Mouse (Mus musculus): Measurements from ENCODE around the gene Adra1d. TPM values are rescaled to one million over a fixed set of nuclear protein-coding genes. Genes with fewer than 3 reads are reported as not detected.

Gene Adra1d
- total and polyA plus RNA-seq, 2 experiments from 2014 or later, result 0.52 to 6.7 TPM

DNA sequence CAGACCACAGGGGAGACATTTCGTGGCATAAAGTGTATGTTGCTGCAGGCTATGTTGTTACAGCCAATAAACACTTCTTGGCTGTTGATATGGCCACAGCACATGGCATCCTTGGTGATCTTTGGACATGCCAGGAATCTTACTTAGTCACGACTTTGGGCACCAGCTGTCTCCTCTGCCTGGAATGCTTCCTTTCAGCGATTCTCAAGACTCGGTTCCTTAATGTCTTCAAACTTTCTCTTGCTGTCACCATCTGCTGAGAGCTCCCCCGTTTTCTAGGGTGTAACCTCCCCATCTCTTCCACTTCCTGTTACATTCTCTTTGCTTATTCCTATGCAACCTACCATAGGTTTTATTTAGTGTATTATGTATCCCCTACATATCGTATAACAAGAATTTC, 22.3 kb downstream of the Adra1d start:
- 80% methylated on average over 6 of the region's 6 CpGs for WGBS
- DNase-seq (ENCODE audit: low spot score) (no peak), ATAC-seq (ENCODE audit: insufficient read depth, low read depth) (no peak)
- H3K27ac ChIP-seq (ENCODE audit: low read depth), result no peak overlapping the region
- no peak for TF ChIP-seq EP300 (IDR thresholded peaks at IDR 0.05; ENCODE audit: low read depth)
- TF ChIP-seq CTCF (IDR thresholded peaks at IDR 0.05; ENCODE audit: low read depth), result no peak
- no peak overlapping the region for H3K4me3 ChIP-seq (ENCODE audit: low read depth, low read length)
- H3K9ac ChIP-seq (replicated peaks; ENCODE audit: low read depth, low read length), result no peak overlapping the region
- H3K4me1 ChIP-seq (ENCODE audit: control insufficient read depth, insufficient read depth), result no peaks in the 10 kb centered on the region
- H3K4me2 ChIP-seq (ENCODE audit: low read depth, low read length), result no peak overlapping the region
- no peaks in the 10 kb centered on the region for H3K27me3 ChIP-seq (ENCODE audit: control insufficient read depth, insufficient read depth, low read length)
- H3K9me3 ChIP-seq (replicated peaks; ENCODE audit: control insufficient read depth, low read length), result no peaks in the 10 kb centered on the region
- H3K36me3 ChIP-seq (replicated peaks; ENCODE audit: control insufficient read depth, insufficient read depth, low read length), result no peaks in the 10 kb centered on the region

- Histone ChIP-seq H3K36me3 (replicated peaks; ENCODE audit: control insufficient read depth, insufficient read depth, low read length) (no peaks in the 10 kb centered on the region), H3K9ac (replicated peaks; ENCODE audit: low read depth, low read length) (no peak overlapping the region), H3K4me1 (ENCODE audit: control insufficient read depth, insufficient read depth) (no peaks in the 10 kb centered on the region), H3K27me3 (ENCODE audit: control insufficient read depth, insufficient read depth, low read length) (no peaks in the 10 kb centered on the region), H3K4me2 (ENCODE audit: low read depth, low read length) (no peak overlapping the region), H3K9me3 (replicated peaks; ENCODE audit: control insufficient read depth, low read length) (no peaks in the 10 kb centered on the region), H3K27ac (ENCODE audit: low read depth) (peak overlapping the region; percentile 54), H3K4me3 (ENCODE audit: low read depth, low read length) (no peak overlapping the region)
- TF ChIP-seq EP300 (IDR thresholded peaks at IDR 0.05; ENCODE audit: low read depth) (peak; percentile 46; the same call in 1 of the 2 replicates), CTCF (IDR thresholded peaks at IDR 0.05; ENCODE audit: low read depth) (no peak)
- peak; percentile 95 for ATAC-seq (ENCODE audit: insufficient read depth, low read depth)
- WGBS, result 23% methylated on average over 7 of the region's 7 CpGs
- DNase-seq (ENCODE audit: low spot score), result peak; percentile 89
These were observed 23.7 kb downstream of the Adra1d start for GRCm38 (mm10) chr2:131538341-131538740.

GRCm38 (mm10) chr2:131535168-131535567, 26.9 kb downstream of the Adra1d start:
- WGBS, result 80% methylated on average over 5 of the region's 5 CpGs
- no peaks in the 10 kb centered on the region for H3K9me3 ChIP-seq (replicated peaks; ENCODE audit: control insufficient read depth, low read length)
- H3K4me1 ChIP-seq (ENCODE audit: control insufficient read depth, insufficient read depth), result no peaks in the 10 kb centered on the region
- no peaks in the 10 kb centered on the region for H3K36me3 ChIP-seq (replicated peaks; ENCODE audit: control insufficient read depth, insufficient read depth, low read length)
- DNase-seq (ENCODE audit: low spot score) (no peak), ATAC-seq (ENCODE audit: insufficient read depth, low read depth) (no peak)
- no peaks in the 10 kb centered on the region for H3K27me3 ChIP-seq (ENCODE audit: control insufficient read depth, insufficient read depth, low read length)
- TF ChIP-seq CTCF (IDR thresholded peaks at IDR 0.05; ENCODE audit: low read depth) (no peak), EP300 (IDR thresholded peaks at IDR 0.05; ENCODE audit: low read depth) (no peak)
- no peak overlapping the region for H3K27ac ChIP-seq (ENCODE audit: low read depth)
- no peak overlapping the region for H3K4me3 ChIP-seq (ENCODE audit: low read depth, low read length)
- no peak overlapping the region for H3K9ac ChIP-seq (replicated peaks; ENCODE audit: low read depth, low read length)
- H3K4me2 ChIP-seq (ENCODE audit: low read depth, low read length), result no peak overlapping the region

- ATAC-seq (ENCODE audit: insufficient read depth, low read depth) (no peak), DNase-seq (ENCODE audit: low spot score) (no peak)
- 76% methylated on average over 7 of the region's 7 CpGs for WGBS
- TF ChIP-seq EP300 (IDR thresholded peaks at IDR 0.05; ENCODE audit: low read depth) (no peak), CTCF (IDR thresholded peaks at IDR 0.05; ENCODE audit: low read depth) (no peak)
- no peak overlapping the region for H3K9ac ChIP-seq (replicated peaks; ENCODE audit: low read depth, low read length)
- no peak overlapping the region for H3K27ac ChIP-seq (ENCODE audit: low read depth)
- H3K27me3 ChIP-seq (ENCODE audit: control insufficient read depth, insufficient read depth, low read length), result no peaks in the 10 kb centered on the region
- H3K4me1 ChIP-seq (ENCODE audit: control insufficient read depth, insufficient read depth), result no peaks in the 10 kb centered on the region
- H3K4me3 ChIP-seq (ENCODE audit: low read depth, low read length), result no peak overlapping the region
- H3K9me3 ChIP-seq (replicated peaks; ENCODE audit: control insufficient read depth, low read length), result no peaks in the 10 kb centered on the region
- no peak overlapping the region for H3K4me2 ChIP-seq (ENCODE audit: low read depth, low read length)
- H3K36me3 ChIP-seq (replicated peaks; ENCODE audit: control insufficient read depth, insufficient read depth, low read length), result peaks cover 4% of the 10 kb centered on the region; the same call in 1 of the 2 replicates
These were observed 30.8 kb downstream of the Adra1d start for GRCm38 (mm10) chr2:131531271-131531670.

GRCm38 (mm10) chr2:131530623-131531008, 31.5 kb downstream of the Adra1d start:
- Histone ChIP-seq H3K36me3 (replicated peaks; ENCODE audit: control insufficient read depth, insufficient read depth, low read length) (peaks cover 10% of the 10 kb centered on the region; the same call in 1 of the 2 replicates), H3K27ac (ENCODE audit: low read depth) (no peak overlapping the region), H3K4me3 (ENCODE audit: low read depth, low read length) (no peak overlapping the region), H3K4me1 (ENCODE audit: control insufficient read depth, insufficient read depth) (no peaks in the 10 kb centered on the region), H3K4me2 (ENCODE audit: low read depth, low read length) (no peak overlapping the region), H3K9ac (replicated peaks; ENCODE audit: low read depth, low read length) (no peak overlapping the region), H3K27me3 (ENCODE audit: control insufficient read depth, insufficient read depth, low read length) (no peaks in the 10 kb centered on the region), H3K9me3 (replicated peaks; ENCODE audit: control insufficient read depth, low read length) (no peaks in the 10 kb centered on the region)
- TF ChIP-seq EP300 (IDR thresholded peaks at IDR 0.05; ENCODE audit: low read depth) (no peak), CTCF (IDR thresholded peaks at IDR 0.05; ENCODE audit: low read depth) (peak; percentile 62)
- ATAC-seq (ENCODE audit: insufficient read depth, low read depth) (peak; percentile 49; the same call in 1 of the 2 replicates), DNase-seq (ENCODE audit: low spot score) (peak; percentile 68)
- 17% methylated on average over 9 of the region's 9 CpGs for WGBS

Measured in heart, postnatal 0 days (tissue).